Mouse (Mus musculus): Measurements from ENCODE around the gene Snx21. TPM values are rescaled to one million over a fixed set of nuclear protein-coding genes. Genes with fewer than 3 reads are reported as not detected.

Gene Snx21
- polyA plus RNA-seq (2014; fragmentation: Nextera tagmentation; extraction: Ambion mirVana), result 10.4 and 11.7 TPM in 2 replicates

- H3K4me2 ChIP-seq, result peak within 1 kb of the TSS; percentile 87
- no peaks in the 10 kb centered on the region for H3K9me3 ChIP-seq (ENCODE audit: control insufficient read depth, low read length)
- peak; percentile 95 for ATAC-seq (ENCODE audit: low FRiP score)
- H3K36me3 ChIP-seq (ENCODE audit: control insufficient read depth, insufficient read depth, low read length), result no peaks in the 10 kb centered on the region
- peak within 1 kb of the TSS; percentile 66 for H3K4me3 ChIP-seq (ENCODE audit: low read depth, low read length)
- under 1% methylated on average over 78 of the region's 89 CpGs for WGBS
- H3K27me3 ChIP-seq (ENCODE audit: control insufficient read depth, insufficient read depth, low read length), result no peaks in the 10 kb centered on the region
- H3K4me1 ChIP-seq (ENCODE audit: control insufficient read depth, insufficient read depth, low read length), result peaks cover 8% of the 10 kb centered on the region
- peak within 1 kb of the TSS; percentile 75 for H3K9ac ChIP-seq (ENCODE audit: low read length)
- peak; percentile 99 for DNase-seq (ENCODE audit: low spot score, missing footprints)
- H3K27ac ChIP-seq (ENCODE audit: low read depth, low read length), result no peak within 1 kb of the TSS
Measured at GRCm38 (mm10) chr2:164785481-164786387, at the start of gene Snx21. Snx21 (plus strand) TSS chr2:164785823.

DNA sequence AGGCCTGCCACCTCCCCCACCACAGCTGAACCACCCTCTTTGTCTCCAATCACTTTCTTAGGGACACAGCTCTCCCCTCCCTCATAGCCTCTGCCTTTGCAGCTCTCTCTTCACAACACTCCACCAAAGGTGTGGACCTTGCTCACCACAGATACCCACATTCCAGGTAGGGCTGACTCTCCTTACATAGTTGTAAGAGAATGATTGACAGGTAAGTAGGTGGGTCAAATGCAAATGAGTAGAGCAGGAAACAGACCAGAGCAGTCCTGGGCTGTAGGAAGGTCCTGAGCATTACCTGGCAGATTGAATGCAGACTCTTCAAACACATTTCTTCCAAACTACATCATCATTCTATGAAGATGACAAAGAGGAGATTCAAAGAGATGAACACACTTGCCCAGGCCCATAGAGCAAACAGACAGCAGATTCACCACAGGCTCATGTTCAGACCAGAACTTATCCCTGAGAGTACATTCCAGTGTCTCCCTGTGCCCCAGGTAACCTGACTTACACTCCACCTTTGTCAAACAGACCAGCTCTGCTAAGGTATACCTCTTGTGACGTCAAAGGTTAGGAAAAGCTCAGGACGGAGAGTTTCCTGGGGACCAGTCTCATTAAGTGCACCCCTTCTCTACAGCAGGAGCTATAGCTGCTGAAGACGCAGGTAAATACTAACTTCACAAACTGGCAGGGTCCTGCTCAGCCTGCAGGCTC is 48.1 kb upstream of the Snx21 start:
- Histone ChIP-seq H3K27ac (ENCODE audit: low read depth, low read length) (no peak overlapping the region), H3K4me2 (no peak overlapping the region), H3K4me3 (ENCODE audit: low read depth, low read length) (no peak overlapping the region), H3K9me3 (ENCODE audit: control insufficient read depth, low read length) (no peaks in the 10 kb centered on the region), H3K4me1 (ENCODE audit: control insufficient read depth, insufficient read depth, low read length) (no peaks in the 10 kb centered on the region), H3K27me3 (ENCODE audit: control insufficient read depth, insufficient read depth, low read length) (no peaks in the 10 kb centered on the region), H3K36me3 (ENCODE audit: control insufficient read depth, insufficient read depth, low read length) (no peaks in the 10 kb centered on the region), H3K9ac (ENCODE audit: low read length) (no peak overlapping the region)
- WGBS, result 68% methylated on average over 3 of the region's 3 CpGs
- ATAC-seq (ENCODE audit: low FRiP score) (no peak), DNase-seq (ENCODE audit: low spot score, missing footprints) (no peak)

DNA sequence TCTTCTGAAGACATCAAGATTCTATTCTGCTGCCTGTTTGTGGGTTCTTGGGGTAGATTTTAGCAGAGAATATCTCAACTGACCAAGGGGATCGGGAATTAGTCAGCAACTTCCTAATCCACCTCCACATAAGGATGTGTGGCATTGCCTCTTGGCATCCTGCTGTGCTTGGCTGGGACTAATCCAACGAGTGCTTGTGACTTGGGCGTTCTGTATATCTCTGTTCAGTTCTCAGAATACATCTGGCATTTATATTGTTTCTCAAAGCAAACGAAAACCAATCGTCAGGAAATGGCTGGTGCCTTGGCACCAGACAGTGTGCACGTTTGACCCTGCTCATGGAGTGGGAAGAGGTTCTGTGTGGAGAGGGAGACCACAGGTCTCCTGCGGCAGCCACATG is 45.7 kb upstream of the Snx21 start:
- Histone ChIP-seq H3K36me3 (ENCODE audit: control insufficient read depth, insufficient read depth, low read length) (no peaks in the 10 kb centered on the region), H3K4me1 (ENCODE audit: control insufficient read depth, insufficient read depth, low read length) (no peaks in the 10 kb centered on the region; the same call in 1 of the 2 replicates), H3K9me3 (ENCODE audit: control insufficient read depth, low read length) (no peaks in the 10 kb centered on the region), H3K9ac (ENCODE audit: low read length) (no peak overlapping the region), H3K27ac (ENCODE audit: low read depth, low read length) (no peak overlapping the region), H3K4me2 (no peak overlapping the region), H3K4me3 (ENCODE audit: low read depth, low read length) (no peak overlapping the region), H3K27me3 (ENCODE audit: control insufficient read depth, insufficient read depth, low read length) (no peaks in the 10 kb centered on the region)
- WGBS, result 61% methylated on average over 7 of the region's 7 CpGs
- ATAC-seq (ENCODE audit: low FRiP score) (no peak), DNase-seq (ENCODE audit: low spot score, missing footprints) (no peak)

- DNase-seq (ENCODE audit: low spot score, missing footprints) (no peak), ATAC-seq (ENCODE audit: low FRiP score) (no peak)
- H3K4me3 ChIP-seq (ENCODE audit: low read depth, low read length), result peak overlapping the region; percentile 88; the same call in 1 of the 2 replicates
- peaks cover 12% of the 10 kb centered on the region for H3K4me1 ChIP-seq (ENCODE audit: control insufficient read depth, insufficient read depth, low read length)
- H3K9me3 ChIP-seq (ENCODE audit: control insufficient read depth, low read length), result no peaks in the 10 kb centered on the region
- H3K9ac ChIP-seq (ENCODE audit: low read length), result peak overlapping the region; percentile 92
- WGBS, result 76% methylated on average over 13 of the region's 13 CpGs
- no peaks in the 10 kb centered on the region for H3K27me3 ChIP-seq (ENCODE audit: control insufficient read depth, insufficient read depth, low read length)
- no peaks in the 10 kb centered on the region for H3K36me3 ChIP-seq (ENCODE audit: control insufficient read depth, insufficient read depth, low read length)
- H3K4me2 ChIP-seq, result peak overlapping the region; percentile 89
- H3K27ac ChIP-seq (ENCODE audit: low read depth, low read length), result no peak overlapping the region
Measured at GRCm38 (mm10) chr2:164744987-164745386, 40.6 kb upstream of the Snx21 start.

- Histone ChIP-seq H3K4me1 (ENCODE audit: control insufficient read depth, insufficient read depth, low read length) (peaks cover 12% of the 10 kb centered on the region), H3K9ac (ENCODE audit: low read length) (peak within 1 kb of the TSS; percentile 92), H3K4me2 (peak within 1 kb of the TSS; percentile 89), H3K9me3 (ENCODE audit: control insufficient read depth, low read length) (no peaks in the 10 kb centered on the region), H3K27ac (ENCODE audit: low read depth, low read length) (peak within 1 kb of the TSS; percentile 32; the same call in 1 of the 2 replicates), H3K4me3 (ENCODE audit: low read depth, low read length) (peak within 1 kb of the TSS; percentile 88), H3K27me3 (ENCODE audit: control insufficient read depth, insufficient read depth, low read length) (no peaks in the 10 kb centered on the region), H3K36me3 (ENCODE audit: control insufficient read depth, insufficient read depth, low read length) (no peaks in the 10 kb centered on the region)
- peak; percentile 100 for DNase-seq (ENCODE audit: low spot score, missing footprints)
- ATAC-seq (ENCODE audit: low FRiP score), result peak; percentile 94
- under 1% methylated on average over 70 of the region's 70 CpGs for WGBS
Measured at GRCm38 (mm10) chr2:164745843-164746479, 39.7 kb upstream of the Snx21 start, which contains the start of the genes Wfdc3 and Dnttip1. Wfdc3 (minus strand) TSS chr2:164745931. Dnttip1 (plus strand) TSS chr2:164745983.

DNA sequence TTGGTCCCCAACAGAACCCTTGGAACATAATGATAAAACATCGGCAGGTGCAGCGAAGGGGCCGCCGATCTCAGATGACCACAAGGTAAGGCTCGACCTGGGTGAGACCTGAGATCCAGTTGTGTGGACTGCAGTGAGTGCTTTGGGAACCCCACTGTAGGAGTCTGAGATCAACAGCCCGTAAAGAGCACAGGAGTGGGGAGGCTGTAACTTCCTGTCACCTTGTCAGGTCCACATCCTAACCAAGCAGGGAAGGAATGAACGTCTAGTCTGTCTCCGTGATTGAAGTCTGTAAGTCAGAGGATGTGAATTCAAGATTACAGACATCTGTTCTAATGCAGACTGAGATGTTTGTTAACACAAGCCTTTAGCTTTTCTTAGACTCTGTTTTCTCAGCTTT is 38.9 kb upstream of the Snx21 start:
- 66% methylated on average over 8 of the region's 8 CpGs for WGBS
- no peak for DNase-seq (ENCODE audit: low spot score, missing footprints)

GRCm38 (mm10) chr2:164748191-164748590 is 37.4 kb upstream of the Snx21 start:
- Histone ChIP-seq H3K27me3 (ENCODE audit: control insufficient read depth, insufficient read depth, low read length) (no peaks in the 10 kb centered on the region), H3K9me3 (ENCODE audit: control insufficient read depth, low read length) (no peaks in the 10 kb centered on the region), H3K36me3 (ENCODE audit: control insufficient read depth, insufficient read depth, low read length) (no peaks in the 10 kb centered on the region), H3K9ac (ENCODE audit: low read length) (no peak overlapping the region), H3K4me3 (ENCODE audit: low read depth, low read length) (no peak overlapping the region), H3K4me2 (no peak overlapping the region), H3K27ac (ENCODE audit: low read depth, low read length) (no peak overlapping the region), H3K4me1 (ENCODE audit: control insufficient read depth, insufficient read depth, low read length) (peaks cover 12% of the 10 kb centered on the region)
- DNase-seq (ENCODE audit: low spot score, missing footprints), result no peak
- ATAC-seq (ENCODE audit: low FRiP score), result no peak
- 84% methylated on average over 4 of the region's 4 CpGs for WGBS

More for the DNA sequence above, 38.9 kb upstream of the Snx21 start:
- no peak for ATAC-seq (ENCODE audit: low FRiP score)
- H3K9ac ChIP-seq (ENCODE audit: low read length), result peak overlapping the region; percentile 92
- peak overlapping the region; percentile 89 for H3K4me2 ChIP-seq
- peaks cover 12% of the 10 kb centered on the region for H3K4me1 ChIP-seq (ENCODE audit: control insufficient read depth, insufficient read depth, low read length)
- no peaks in the 10 kb centered on the region for H3K9me3 ChIP-seq (ENCODE audit: control insufficient read depth, low read length)
- H3K27ac ChIP-seq (ENCODE audit: low read depth, low read length), result no peak overlapping the region
- no peaks in the 10 kb centered on the region for H3K36me3 ChIP-seq (ENCODE audit: control insufficient read depth, insufficient read depth, low read length)
- peak overlapping the region; percentile 88 for H3K4me3 ChIP-seq (ENCODE audit: low read depth, low read length)
- no peaks in the 10 kb centered on the region for H3K27me3 ChIP-seq (ENCODE audit: control insufficient read depth, insufficient read depth, low read length)

GRCm38 (mm10) chr2:164748991-164749390 is 36.6 kb upstream of the Snx21 start:
- Histone ChIP-seq H3K9ac (ENCODE audit: low read length) (no peak overlapping the region), H3K36me3 (ENCODE audit: control insufficient read depth, insufficient read depth, low read length) (peaks cover 4% of the 10 kb centered on the region; the same call in 1 of the 2 replicates), H3K9me3 (ENCODE audit: control insufficient read depth, low read length) (no peaks in the 10 kb centered on the region), H3K4me3 (ENCODE audit: low read depth, low read length) (no peak overlapping the region), H3K27ac (ENCODE audit: low read depth, low read length) (no peak overlapping the region), H3K27me3 (ENCODE audit: control insufficient read depth, insufficient read depth, low read length) (no peaks in the 10 kb centered on the region), H3K4me1 (ENCODE audit: control insufficient read depth, insufficient read depth, low read length) (peaks cover 12% of the 10 kb centered on the region), H3K4me2 (no peak overlapping the region)
- 92% methylated on average over 6 of the region's 6 CpGs for WGBS
- no peak for ATAC-seq (ENCODE audit: low FRiP score)
- no peak for DNase-seq (ENCODE audit: low spot score, missing footprints)

Measured in midbrain, embryonic 11.5 days (tissue).